Mouse (Mus musculus) liver, embryonic 14.5 days (tissue): ENCODE data around the gene Atp5d.

Source experiments
- CTCF ChIP-seq: IDR thresholded peaks from 2 replicates; pipeline ENCODE4 v1.5.1; 2016; ENCODE audit warnings: antibody characterized with exemption, low read depth, control low read depth
- EP300 ChIP-seq: IDR thresholded peaks from 2 replicates; pipeline ENCODE4 v1.6.1; 2016; ENCODE audit warnings: antibody characterized with exemption, low read depth

DNA sequence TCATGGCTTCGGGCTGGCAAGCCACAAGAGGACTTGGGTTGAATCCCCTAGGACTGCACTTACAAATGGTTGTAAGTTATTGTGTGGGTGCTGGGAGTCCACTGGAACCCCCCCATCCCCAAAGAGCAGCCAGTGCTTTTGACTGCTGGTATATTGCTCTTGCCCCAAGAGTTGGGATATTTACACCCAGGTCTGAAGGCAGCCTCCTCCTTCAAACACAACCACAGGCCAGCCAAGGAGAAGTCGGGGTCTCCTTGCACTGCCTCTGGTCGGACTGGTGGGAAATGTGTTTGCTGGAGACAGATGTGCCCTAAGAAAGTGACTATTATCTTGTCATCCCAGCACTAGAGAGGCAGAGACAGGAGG lies 23.8 kb downstream of the Atp5d start:
- TF ChIP-seq CTCF, result no peak
- TF ChIP-seq EP300, result no peak
